Mouse (Mus musculus): ENCODE results near the gene Ntm. TPM values are rescaled to one million over a fixed set of nuclear protein-coding genes. Genes with fewer than 3 reads are reported as not detected.

Ntm gene
- total and polyA plus RNA-seq, 3 experiments, result 1.6 to 1.9 (median 1.8) TPM

- TF ChIP-seq POLR2A (IDR thresholded peaks at IDR 0.05; ENCODE audit: insufficient read depth, low read depth, low read length) (no peak), CTCF (IDR thresholded peaks at IDR 0.05) (no peak), EP300 (IDR thresholded peaks at IDR 0.05; ENCODE audit: insufficient read depth, low read depth, low read length) (no peak)
- Histone ChIP-seq H3K27me3 (ENCODE audit: control insufficient read depth, insufficient read depth, low read length) (peaks cover 4% of the 10 kb centered on the region; the same call in 1 of the 2 replicates), H3K79me2 (replicated peaks; ENCODE audit: control insufficient read depth, insufficient read depth, low read length) (no peaks in the 10 kb centered on the region), H3K4me3 (no peak overlapping the region), H3K9ac (ENCODE audit: low read depth, low read length) (no peak overlapping the region), H3K4me1 (ENCODE audit: control insufficient read depth, insufficient read depth, low read length) (no peaks in the 10 kb centered on the region), H3K36me3 (ENCODE audit: control insufficient read depth, insufficient read depth, low read length) (no peaks in the 10 kb centered on the region), H3K27ac (no peak overlapping the region)
- 83% methylated on average over 4 of the region's 4 CpGs for WGBS
- intact Hi-C loops (cut with DNase I), result no loop called here
- DNase-seq, result no peak
Measured at GRCm38 (mm10) chr9:29413126-29413525, 549.8 kb downstream of the Ntm start.

- Histone ChIP-seq H3K4me1 (ENCODE audit: control insufficient read depth, insufficient read depth, low read length) (no peaks in the 10 kb centered on the region), H3K9ac (ENCODE audit: low read depth, low read length) (peak overlapping the region; percentile 0; the same call in 1 of the 2 replicates), H3K27me3 (ENCODE audit: control insufficient read depth, insufficient read depth, low read length) (peaks cover 4% of the 10 kb centered on the region; the same call in 1 of the 2 replicates), H3K27ac (peak overlapping the region; percentile 28; the same call in 1 of the 2 replicates), H3K36me3 (ENCODE audit: control insufficient read depth, insufficient read depth, low read length) (no peaks in the 10 kb centered on the region), H3K79me2 (replicated peaks; ENCODE audit: control insufficient read depth, insufficient read depth, low read length) (no peaks in the 10 kb centered on the region), H3K4me3 (peak overlapping the region; percentile 49)
- TF ChIP-seq EP300 (IDR thresholded peaks at IDR 0.05; ENCODE audit: insufficient read depth, low read depth, low read length), result no peak
- TF ChIP-seq POLR2A (IDR thresholded peaks at IDR 0.05; ENCODE audit: insufficient read depth, low read depth, low read length), result no peak
- no peak for TF ChIP-seq CTCF (IDR thresholded peaks at IDR 0.05)
- DNase-seq, result peak in 1 of 2 experiments; percentile 31
- intact Hi-C loops (cut with DNase I), result no loop called here
- 1% methylated on average over 60 of the region's 61 CpGs for WGBS
Measured at GRCm38 (mm10) chr9:29412181-29412771, 550.7 kb downstream of the Ntm start.

GRCm38 (mm10) chr9:29411408-29412180, 551.3 kb downstream of the Ntm start:
- no peaks in the 10 kb centered on the region for H3K79me2 ChIP-seq (replicated peaks; ENCODE audit: control insufficient read depth, insufficient read depth, low read length)
- intact Hi-C loops (cut with DNase I), result loop anchor here (1.0 to 2.0 kb wide), 2 partner anchors 47 to 211 kb away; no protein-coding TSS in a partner anchor
- H3K4me3 ChIP-seq, result peak overlapping the region; percentile 49
- TF ChIP-seq POLR2A (IDR thresholded peaks at IDR 0.05; ENCODE audit: insufficient read depth, low read depth, low read length), result no peak
- TF ChIP-seq CTCF (IDR thresholded peaks at IDR 0.05), result peak; percentile 52
- no peak for TF ChIP-seq EP300 (IDR thresholded peaks at IDR 0.05; ENCODE audit: insufficient read depth, low read depth, low read length)
- WGBS, result under 1% methylated on average over 40 of the region's 40 CpGs
- no peaks in the 10 kb centered on the region for H3K36me3 ChIP-seq (ENCODE audit: control insufficient read depth, insufficient read depth, low read length)
- H3K9ac ChIP-seq (ENCODE audit: low read depth, low read length), result 0 out of 2 replicates have a peak overlapping the region, but pooled peaks have one; percentile 8
- peak; percentile 20 to 48 for DNase-seq
- peaks cover 4% of the 10 kb centered on the region; the same call in 1 of the 2 replicates for H3K27me3 ChIP-seq (ENCODE audit: control insufficient read depth, insufficient read depth, low read length)
- H3K27ac ChIP-seq, result peak overlapping the region; percentile 28; the same call in 1 of the 2 replicates
- H3K4me1 ChIP-seq (ENCODE audit: control insufficient read depth, insufficient read depth, low read length), result no peaks in the 10 kb centered on the region

GRCm38 (mm10) chr9:29410728-29411407, 552.1 kb downstream of the Ntm start:
- TF ChIP-seq EP300 (IDR thresholded peaks at IDR 0.05; ENCODE audit: insufficient read depth, low read depth, low read length) (no peak), CTCF (IDR thresholded peaks at IDR 0.05) (no peak), POLR2A (IDR thresholded peaks at IDR 0.05; ENCODE audit: insufficient read depth, low read depth, low read length) (no peak)
- WGBS, result 44% methylated on average over 10 of the region's 10 CpGs
- Histone ChIP-seq H3K4me1 (ENCODE audit: control insufficient read depth, insufficient read depth, low read length) (no peaks in the 10 kb centered on the region), H3K9ac (ENCODE audit: low read depth, low read length) (no peak overlapping the region), H3K27ac (no peak overlapping the region), H3K4me3 (no peak overlapping the region), H3K79me2 (replicated peaks; ENCODE audit: control insufficient read depth, insufficient read depth, low read length) (no peaks in the 10 kb centered on the region), H3K27me3 (ENCODE audit: control insufficient read depth, insufficient read depth, low read length) (peaks cover 4% of the 10 kb centered on the region; the same call in 1 of the 2 replicates), H3K36me3 (ENCODE audit: control insufficient read depth, insufficient read depth, low read length) (no peaks in the 10 kb centered on the region)
- DNase-seq, result no peak
- intact Hi-C loops (cut with DNase I), result loop anchor here (1.0 to 2.0 kb wide), 2 partner anchors 47 to 210 kb away; no protein-coding TSS in a partner anchor

GRCm38 (mm10) chr9:29410284-29410683, 552.7 kb downstream of the Ntm start:
- WGBS, result 78% methylated on average over 6 of the region's 6 CpGs
- no peak overlapping the region for H3K4me3 ChIP-seq

More at GRCm38 (mm10) chr9:29410284-29410683, 552.7 kb downstream of the Ntm start:
- Histone ChIP-seq H3K9ac (ENCODE audit: low read depth, low read length) (no peak overlapping the region), H3K79me2 (replicated peaks; ENCODE audit: control insufficient read depth, insufficient read depth, low read length) (no peaks in the 10 kb centered on the region), H3K4me1 (ENCODE audit: control insufficient read depth, insufficient read depth, low read length) (no peaks in the 10 kb centered on the region), H3K27ac (no peak overlapping the region), H3K27me3 (ENCODE audit: control insufficient read depth, insufficient read depth, low read length) (peaks cover 4% of the 10 kb centered on the region; the same call in 1 of the 2 replicates), H3K36me3 (ENCODE audit: control insufficient read depth, insufficient read depth, low read length) (no peaks in the 10 kb centered on the region)
- TF ChIP-seq POLR2A (IDR thresholded peaks at IDR 0.05; ENCODE audit: insufficient read depth, low read depth, low read length) (no peak), EP300 (IDR thresholded peaks at IDR 0.05; ENCODE audit: insufficient read depth, low read depth, low read length) (no peak), CTCF (IDR thresholded peaks at IDR 0.05) (no peak)
- intact Hi-C loops (cut with DNase I), result loop anchor here (2.0 kb wide), 1 partner anchor 209 kb away; no protein-coding TSS in a partner anchor
- no peak for DNase-seq

All from heart, adult 2 months (tissue).